Mouse (Mus musculus): ENCODE measurements around the gene Uba7. TPM values are rescaled to one million over a fixed set of nuclear protein-coding genes. Genes with fewer than 3 reads are reported as not detected.

Uba7 gene
- total and polyA plus RNA-seq, 2 experiments from 2014 or later = 1.9 to 5.0 TPM

GRCm38 (mm10) chr9:107987950-107988349, 12.6 kb downstream of the Uba7 start:
- DNase-seq (ENCODE audit: low spot score) = no peak
- TF ChIP-seq CTCF (IDR thresholded peaks at IDR 0.05) = no peak
- no peak overlapping the region for H3K4me3 ChIP-seq (ENCODE audit: low read depth, low read length)
- peaks cover 6% of the 10 kb centered on the region for H3K4me1 ChIP-seq (ENCODE audit: insufficient read depth, low read length)
- no peaks in the 10 kb centered on the region for H3K36me3 ChIP-seq (ENCODE audit: insufficient read depth, low read length)
- no peak overlapping the region for H3K9ac ChIP-seq (replicated peaks; ENCODE audit: low read length, poor library complexity, severe bottlenecking)
- H3K9me3 ChIP-seq (ENCODE audit: low read length) = no peaks in the 10 kb centered on the region
- H3K27me3 ChIP-seq (ENCODE audit: insufficient read depth, low read length) = 0 out of 2 replicates have a peak, but pooled peaks cover 4% of the 10 kb centered on the region
- no peak overlapping the region for H3K27ac ChIP-seq (ENCODE audit: low read depth, low read length)
- no peak overlapping the region for H3K4me2 ChIP-seq (ENCODE audit: low read depth, low read length, poor library complexity, severe bottlenecking)
- 78% methylated on average over 3 of the region's 3 CpGs for WGBS
- ATAC-seq (ENCODE audit: low FRiP score) = no peak

DNA sequence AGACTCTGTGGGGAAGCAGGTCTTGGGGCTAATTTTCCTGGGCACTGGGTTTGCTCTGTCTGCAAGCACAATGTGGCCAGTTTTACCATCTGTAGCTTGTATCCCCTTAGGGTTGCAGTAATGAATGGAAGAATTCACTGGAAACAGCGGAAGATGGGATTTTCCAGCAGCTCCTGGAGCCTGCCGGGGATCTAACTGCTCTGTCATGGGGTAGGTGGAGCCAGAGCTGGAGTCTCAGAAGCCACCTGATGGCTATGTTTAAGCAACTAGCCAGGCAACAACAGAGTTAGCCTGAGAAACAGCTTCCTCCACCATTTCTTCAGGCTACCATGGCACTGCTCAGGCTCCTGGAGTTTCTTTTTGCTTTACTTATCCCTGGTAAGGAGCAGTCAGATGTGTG, 16.9 kb downstream of the Uba7 start, which contains the start of gene Cdhr4:
Cdhr4 (plus strand) TSS at position 301 of the 400 bp plus-strand sequence.
- no peak for DNase-seq (ENCODE audit: low spot score)
- Histone ChIP-seq H3K4me2 (ENCODE audit: low read depth, low read length, poor library complexity, severe bottlenecking) (no peak within 1 kb of the TSS), H3K36me3 (ENCODE audit: insufficient read depth, low read length) (no peaks in the 10 kb centered on the region), H3K27ac (ENCODE audit: low read depth, low read length) (no peak within 1 kb of the TSS), H3K27me3 (ENCODE audit: insufficient read depth, low read length) (no peaks in the 10 kb centered on the region), H3K4me3 (ENCODE audit: low read depth, low read length) (no peak within 1 kb of the TSS), H3K9me3 (ENCODE audit: low read length) (no peaks in the 10 kb centered on the region), H3K4me1 (ENCODE audit: insufficient read depth, low read length) (no peaks in the 10 kb centered on the region), H3K9ac (replicated peaks; ENCODE audit: low read length, poor library complexity, severe bottlenecking) (no peak within 1 kb of the TSS)
- WGBS = 46% methylated on average over 2 of the region's 2 CpGs
- ATAC-seq (ENCODE audit: low FRiP score) = no peak
- no peak for TF ChIP-seq CTCF (IDR thresholded peaks at IDR 0.05)

GRCm38 (mm10) chr9:107993013-107993412, 17.7 kb downstream of the Uba7 start:
- H3K9ac ChIP-seq (replicated peaks; ENCODE audit: low read length, poor library complexity, severe bottlenecking) = no peak overlapping the region
- H3K4me1 ChIP-seq (ENCODE audit: insufficient read depth, low read length) = no peaks in the 10 kb centered on the region
- ATAC-seq (ENCODE audit: low FRiP score) = no peak
- no peak for TF ChIP-seq CTCF (IDR thresholded peaks at IDR 0.05)
- H3K36me3 ChIP-seq (ENCODE audit: insufficient read depth, low read length) = no peaks in the 10 kb centered on the region
- no peaks in the 10 kb centered on the region for H3K9me3 ChIP-seq (ENCODE audit: low read length)
- H3K4me2 ChIP-seq (ENCODE audit: low read depth, low read length, poor library complexity, severe bottlenecking) = no peak overlapping the region
- no peaks in the 10 kb centered on the region for H3K27me3 ChIP-seq (ENCODE audit: insufficient read depth, low read length)
- H3K4me3 ChIP-seq (ENCODE audit: low read depth, low read length) = no peak overlapping the region
- 84% methylated on average over 11 of the region's 11 CpGs for WGBS
- no peak overlapping the region for H3K27ac ChIP-seq (ENCODE audit: low read depth, low read length)
- no peak for DNase-seq (ENCODE audit: low spot score)

- Histone ChIP-seq H3K36me3 (ENCODE audit: insufficient read depth, low read length) (no peaks in the 10 kb centered on the region), H3K4me3 (ENCODE audit: low read depth, low read length) (no peak overlapping the region), H3K27ac (ENCODE audit: low read depth, low read length) (no peak overlapping the region), H3K9ac (replicated peaks; ENCODE audit: low read length, poor library complexity, severe bottlenecking) (no peak overlapping the region), H3K4me1 (ENCODE audit: insufficient read depth, low read length) (no peaks in the 10 kb centered on the region), H3K27me3 (ENCODE audit: insufficient read depth, low read length) (no peaks in the 10 kb centered on the region), H3K4me2 (ENCODE audit: low read depth, low read length, poor library complexity, severe bottlenecking) (no peak overlapping the region), H3K9me3 (ENCODE audit: low read length) (no peaks in the 10 kb centered on the region)
- 69% methylated on average over 2 of the region's 2 CpGs for WGBS
- ATAC-seq (ENCODE audit: low FRiP score) (no peak), DNase-seq (ENCODE audit: low spot score) (no peak)
- no peak for TF ChIP-seq CTCF (IDR thresholded peaks at IDR 0.05)
These were observed 19.2 kb downstream of the Uba7 start for GRCm38 (mm10) chr9:107994464-107994863.

DNA sequence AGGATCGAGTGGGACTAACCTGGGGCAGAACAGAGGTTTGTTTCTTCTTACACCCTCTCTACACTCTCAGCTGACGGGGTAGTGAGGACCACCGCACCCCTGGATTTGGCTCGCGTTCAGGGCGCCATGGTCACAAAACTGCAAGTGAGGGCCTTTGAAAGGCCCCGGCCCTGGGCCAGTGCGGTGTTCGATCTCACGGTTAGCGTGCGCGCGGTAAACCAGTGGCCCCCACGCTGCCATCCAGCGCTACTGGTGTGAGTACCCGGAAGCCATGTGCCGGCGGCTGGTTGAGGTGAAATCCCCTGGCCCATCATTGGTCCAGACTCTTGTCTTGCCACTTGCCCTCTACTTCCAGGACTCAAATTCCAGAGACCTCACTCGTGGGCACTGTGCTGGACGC, 20.2 kb downstream of the Uba7 start:
- 97% methylated on average over 21 of the region's 21 CpGs for WGBS
- no peak for ATAC-seq (ENCODE audit: low FRiP score)
- H3K9me3 ChIP-seq (ENCODE audit: low read length) = no peaks in the 10 kb centered on the region

GRCm38 (mm10) chr9:107996049-107996448, 20.7 kb downstream of the Uba7 start, which contains the start of gene Gm20662:
Gm20662 (plus strand) TSS chr9:107996349.
- Histone ChIP-seq H3K36me3 (ENCODE audit: insufficient read depth, low read length) (no peaks in the 10 kb centered on the region), H3K27ac (ENCODE audit: low read depth, low read length) (no peak within 1 kb of the TSS), H3K9me3 (ENCODE audit: low read length) (no peaks in the 10 kb centered on the region), H3K9ac (replicated peaks; ENCODE audit: low read length, poor library complexity, severe bottlenecking) (no peak within 1 kb of the TSS; the same call in 1 of the 2 replicates), H3K4me1 (ENCODE audit: insufficient read depth, low read length) (no peaks in the 10 kb centered on the region), H3K4me3 (ENCODE audit: low read depth, low read length) (no peak within 1 kb of the TSS), H3K27me3 (ENCODE audit: insufficient read depth, low read length) (no peaks in the 10 kb centered on the region), H3K4me2 (ENCODE audit: low read depth, low read length, poor library complexity, severe bottlenecking) (no peak within 1 kb of the TSS)
- WGBS = 90% methylated on average over 5 of the region's 5 CpGs
- DNase-seq (ENCODE audit: low spot score) (no peak), ATAC-seq (ENCODE audit: low FRiP score) (no peak)
- no peak for TF ChIP-seq CTCF (IDR thresholded peaks at IDR 0.05)

More for the DNA sequence above, 20.2 kb downstream of the Uba7 start:
- no peak overlapping the region for H3K27ac ChIP-seq (ENCODE audit: low read depth, low read length)
- DNase-seq (ENCODE audit: low spot score) = no peak
- H3K36me3 ChIP-seq (ENCODE audit: insufficient read depth, low read length) = no peaks in the 10 kb centered on the region
- no peak overlapping the region for H3K4me3 ChIP-seq (ENCODE audit: low read depth, low read length)
- no peak overlapping the region for H3K9ac ChIP-seq (replicated peaks; ENCODE audit: low read length, poor library complexity, severe bottlenecking)
- no peak for TF ChIP-seq CTCF (IDR thresholded peaks at IDR 0.05)
- H3K27me3 ChIP-seq (ENCODE audit: insufficient read depth, low read length) = no peaks in the 10 kb centered on the region
- H3K4me2 ChIP-seq (ENCODE audit: low read depth, low read length, poor library complexity, severe bottlenecking) = no peak overlapping the region
- no peaks in the 10 kb centered on the region for H3K4me1 ChIP-seq (ENCODE audit: insufficient read depth, low read length)

All from midbrain, postnatal 0 days (tissue).